ENCODE assay signal across 16 mouse cellular contexts in the genomic region with DNA sequence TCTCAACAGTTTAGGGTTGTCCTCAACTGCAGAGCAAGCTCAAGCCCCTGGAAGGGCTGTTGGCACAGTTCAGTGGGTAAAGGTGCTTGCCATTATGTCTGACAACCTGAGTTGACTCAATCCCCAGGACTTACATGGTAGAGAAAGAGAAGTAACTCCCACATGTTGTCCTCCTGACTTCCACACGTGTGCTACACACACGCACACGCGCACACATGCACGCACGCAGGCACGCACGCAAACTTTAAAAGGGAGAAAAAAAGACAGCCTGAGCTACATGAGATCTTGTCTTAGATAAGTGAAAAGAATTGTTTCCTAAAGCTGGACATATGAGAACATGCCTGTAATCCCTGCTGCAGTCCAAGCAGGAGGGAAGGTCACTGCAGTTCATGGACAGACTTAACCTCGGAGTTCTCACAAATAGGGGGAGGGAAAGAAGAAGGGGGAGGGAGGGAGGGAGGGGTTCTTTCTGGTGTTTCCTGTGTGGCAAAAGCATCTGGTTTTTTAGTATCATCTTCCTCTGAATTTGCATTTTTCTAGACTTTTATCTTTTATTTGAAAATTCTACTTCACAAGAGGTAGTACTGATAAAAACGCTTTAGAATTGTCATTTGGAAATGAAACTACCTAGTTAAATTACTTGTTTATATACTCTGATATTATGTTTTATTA.
"Had no signal": no experiment of that assay in that cellular context is flagged by ENCODE, and none has a peak within 500 bp of the region (broad histone marks: within the 10 kb centered on the region; RNA-seq: fewer than 3 reads in every experiment).

No protein-coding gene starts in this region.

- H3K9me3 ChIP-seq: limb, embryonic 12.5 days; limb, embryonic 15.5 days; liver, embryonic 12.5 days; liver, embryonic 15.5 days; midbrain, embryonic 12.5 days; midbrain, embryonic 15.5 days had no signal

- H3K27me3 ChIP-seq: limb, embryonic 12.5 days; limb, embryonic 15.5 days; liver, embryonic 12.5 days; liver, embryonic 15.5 days; midbrain, embryonic 12.5 days; midbrain, embryonic 15.5 days had no signal

- DNase-seq: kidney, adult 9 months; kidney, postnatal 14 days; kidney, postnatal 4 days; left cerebral cortex, postnatal 4 days; lung, adult 2 months; lung, postnatal 14 days; lung, postnatal 4 days; thymus, adult 18-20 months; thymus, postnatal 25 days had no signal

- ATAC-seq: liver, embryonic 12.5 days; midbrain, embryonic 15.5 days had no signal

- H3K4me3 ChIP-seq: limb, embryonic 12.5 days; limb, embryonic 15.5 days; liver, embryonic 12.5 days; liver, embryonic 15.5 days; midbrain, embryonic 12.5 days; midbrain, embryonic 15.5 days; myocyte had no signal

- H3K4me2 ChIP-seq: limb, embryonic 12.5 days; limb, embryonic 15.5 days; liver, embryonic 12.5 days; liver, embryonic 15.5 days; midbrain, embryonic 12.5 days; midbrain, embryonic 15.5 days had no signal

- H3K9ac ChIP-seq: limb, embryonic 12.5 days; limb, embryonic 15.5 days; liver, embryonic 12.5 days; liver, embryonic 15.5 days; midbrain, embryonic 12.5 days; midbrain, embryonic 15.5 days had no signal

- H3K4me1 ChIP-seq: limb, embryonic 12.5 days; limb, embryonic 15.5 days; liver, embryonic 12.5 days; liver, embryonic 15.5 days; midbrain, embryonic 12.5 days; midbrain, embryonic 15.5 days had no signal

- H3K27ac ChIP-seq: limb, embryonic 12.5 days; limb, embryonic 15.5 days; liver, embryonic 12.5 days; liver, embryonic 15.5 days; midbrain, embryonic 12.5 days; midbrain, embryonic 15.5 days had no signal
